Comparison of ENCODE assay signal across 8 mouse cellular contexts in the genomic region with DNA sequence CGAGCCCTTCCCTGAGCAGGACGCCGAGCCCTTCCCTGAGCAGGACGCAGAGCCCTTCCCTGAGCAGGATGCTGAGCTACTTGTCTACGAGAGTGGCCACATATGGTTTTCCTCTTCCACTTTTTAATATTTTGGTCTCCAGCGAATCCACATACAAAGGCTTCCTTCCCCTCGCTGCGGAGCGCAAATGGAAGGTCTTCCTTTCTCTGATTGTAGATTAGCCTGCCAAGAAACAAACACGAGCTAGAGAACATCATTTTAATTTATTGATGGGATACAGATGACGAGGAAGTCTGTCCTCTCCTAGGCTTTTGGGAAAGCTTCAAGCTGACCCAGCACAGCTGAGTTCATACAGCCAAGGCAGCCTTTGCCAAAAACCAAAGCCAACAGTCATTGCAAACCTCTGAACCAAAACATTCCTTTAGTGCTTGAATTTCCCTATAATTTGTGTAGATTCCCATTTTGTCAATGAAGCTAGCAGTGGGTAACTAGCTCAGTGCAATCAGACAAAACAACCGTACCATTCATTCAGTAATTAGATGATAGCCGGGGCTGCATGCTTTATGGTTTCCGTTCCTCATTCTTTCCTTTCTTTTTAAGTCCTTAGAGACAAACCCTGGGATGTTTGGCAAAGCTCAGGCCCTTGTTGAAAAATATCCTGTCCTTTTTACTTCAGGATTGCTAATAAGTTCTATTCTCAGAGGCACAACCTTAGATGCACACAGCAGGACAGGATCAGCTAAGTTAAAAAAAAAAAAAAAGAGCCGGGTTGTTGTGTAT.
DNase-seq lines count a peak whose midpoint lies in the region.

No protein-coding gene starts in this region.

- DNase-seq in urinary bladder, postnatal 14 days (ENCODE audit: low spot score), result peak; percentile 49
- no peak for DNase-seq in urinary bladder, adult 2 months (ENCODE audit: low spot score)
- DNase-seq in gastrocnemius, postnatal 14 days, result peak; percentile 64
- peak; percentile 76 for DNase-seq in kidney, postnatal 10 days
- peak; percentile 79 for DNase-seq in skeletal muscle tissue, adult 2 months (ENCODE audit: low read depth, low spot score)
- DNase-seq in cerebellum, adult 8-10 months, result no peak
- no peak for DNase-seq in right cerebral cortex, postnatal 14 days
- no peak for DNase-seq in cerebellum, postnatal 25 days

- intact Hi-C loops in gastrocnemius, postnatal 14 days (cut with DNase I; ENCODE audit: low total_unique reads), result no loop called here

Comparison
In these comparisons a context has a peak if more than half of its experiments do, and no peak if none do; other contexts are left out.
1. DNase-seq: peak in urinary bladder, postnatal 14 days (single experiment), gastrocnemius, postnatal 14 days (single experiment), kidney, postnatal 10 days (single experiment) and skeletal muscle tissue, adult 2 months (single experiment); none in urinary bladder, adult 2 months (single experiment), cerebellum, adult 8-10 months (single experiment), right cerebral cortex, postnatal 14 days (single experiment) and cerebellum, postnatal 25 days (0 of 2).